Mouse (Mus musculus) mouse embryonic stem cell (cell line): Measurements from ENCODE around the gene Acad11.

Experiments used
- in situ Hi-C, 2 experiments: fragments of 300-500 bp; cut with MboI; formaldehyde crosslinking; loops; 1 replicate in 1 of 2; 3 replicates in 1 of 2; pipeline ENCODE4 v1.14.3; 2019 to 2020; ENCODE audit warnings: low sequenced_read_pairs in 2 of 2, low pct_unique_long_range_greater_than_20kb in 1 of 2, mixed read lengths in 1 of 2; ENCODE audit not compliant: unreplicated experiment in 1 of 2

Gene Acad11

DNA sequence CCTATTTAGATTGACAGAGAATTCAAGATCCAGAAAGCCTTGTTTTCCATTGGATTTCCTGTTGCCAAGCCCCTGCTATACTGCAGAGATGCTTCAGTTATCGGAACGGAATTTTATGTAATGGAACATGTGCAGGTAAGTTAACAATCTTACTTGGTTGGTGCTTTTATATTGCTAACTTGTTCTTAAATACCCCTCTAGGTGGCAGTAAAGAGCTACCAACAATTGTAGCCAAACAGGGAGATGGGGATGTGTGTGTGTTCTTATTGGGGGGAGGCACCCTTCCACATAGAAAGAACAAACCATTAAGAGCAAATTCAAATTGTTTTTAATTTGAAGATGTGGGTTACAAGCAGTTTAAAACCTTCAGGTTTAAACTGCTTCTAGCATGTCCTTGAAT is 12.6 kb downstream of the Acad11 start:
- in situ Hi-C loops: no loop called here

DNA sequence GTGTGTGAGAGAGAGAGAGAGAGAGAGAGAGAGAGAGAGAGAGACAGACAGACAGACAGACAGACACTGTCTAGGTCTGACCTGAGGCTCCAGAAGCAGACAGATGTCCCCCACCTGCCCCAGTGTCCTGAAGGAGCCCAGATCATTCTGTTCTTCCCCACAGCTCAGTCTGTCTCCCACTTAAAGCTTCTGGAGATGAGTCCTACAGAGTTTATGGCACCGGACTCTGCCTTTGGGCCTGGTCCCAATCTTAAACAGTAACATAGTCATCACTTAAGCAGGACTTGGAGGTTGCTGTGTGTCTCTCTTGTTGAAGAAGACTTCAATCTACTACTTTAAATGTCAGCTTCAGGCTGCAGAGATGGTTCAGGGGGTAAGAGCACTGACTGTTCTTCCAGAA is 15.6 kb downstream of the Acad11 start:
- in situ Hi-C loops: no loop called here

- in situ Hi-C loops: no loop called here
These were observed 16.2 kb downstream of the Acad11 start for GRCm38 (mm10) chr9:104079379-104079778.

DNA sequence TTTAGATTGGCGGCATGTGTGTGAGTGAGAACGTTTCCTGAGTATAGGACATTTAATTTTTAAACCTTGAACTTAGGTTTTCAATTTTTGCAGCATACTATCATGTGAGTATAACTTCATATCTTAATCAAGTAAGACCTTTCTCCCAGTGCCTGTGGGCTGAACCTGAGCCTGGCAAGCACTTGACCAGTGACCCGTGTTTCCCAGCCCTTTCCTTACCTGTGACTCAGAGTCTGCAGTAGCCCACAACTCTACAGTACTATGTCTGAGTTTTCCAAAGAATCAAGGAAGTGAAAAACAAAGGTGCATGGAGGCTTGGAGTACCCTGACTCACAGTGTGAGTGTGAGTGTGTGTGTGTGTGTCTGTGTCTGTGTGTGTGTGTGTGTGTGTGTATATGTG is 16.9 kb downstream of the Acad11 start:
- in situ Hi-C loops: no loop called here

- in situ Hi-C loops: no loop called here
These were observed 22.7 kb downstream of the Acad11 start for GRCm38 (mm10) chr9:104085730-104086429.

- in situ Hi-C loops: no loop called here
These were observed 25.4 kb downstream of the Acad11 start for GRCm38 (mm10) chr9:104088555-104088954.

DNA sequence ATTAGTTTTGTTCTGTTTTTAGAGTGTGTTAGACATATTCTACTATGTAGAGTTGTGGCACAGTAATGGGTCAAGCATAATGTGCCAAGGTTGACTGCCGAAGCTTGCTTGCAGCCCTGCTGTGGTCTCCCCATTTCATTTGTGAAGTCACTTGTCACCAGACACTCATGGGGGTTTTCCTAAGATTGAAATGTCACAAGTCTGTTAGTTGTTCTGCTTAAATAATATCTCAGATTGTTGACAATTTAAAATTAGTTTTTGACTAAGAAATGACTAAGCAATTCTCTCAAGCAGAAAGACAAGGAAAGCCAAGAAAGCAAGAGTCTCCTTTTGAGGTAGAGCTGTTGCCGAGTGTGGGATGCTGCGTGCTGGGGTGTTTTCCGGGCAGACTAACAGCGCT is 29.8 kb downstream of the Acad11 start:
- in situ Hi-C loops: no loop called here

DNA sequence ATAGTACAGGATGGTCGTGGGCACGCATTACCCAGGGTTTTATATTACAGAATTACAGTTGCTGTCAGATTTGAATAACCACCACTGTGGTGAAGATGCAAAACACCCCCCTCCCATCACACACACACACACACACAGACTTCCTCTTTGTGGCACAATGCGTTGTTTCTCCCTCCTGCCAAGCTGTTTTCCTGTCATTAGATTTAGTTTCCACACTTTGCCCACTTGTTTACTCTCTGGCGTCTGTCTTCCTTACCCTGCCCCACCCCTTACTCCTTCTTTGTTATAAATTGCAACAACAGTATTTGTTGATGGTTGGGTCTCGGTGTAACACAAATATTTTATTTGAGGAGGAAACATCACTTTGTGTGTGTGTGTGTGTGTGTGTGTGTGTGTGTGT is 35.1 kb downstream of the Acad11 start:
- in situ Hi-C loops: no loop called here

- in situ Hi-C loops: no loop called here
These were observed 35.9 kb downstream of the Acad11 start for GRCm38 (mm10) chr9:104099060-104099459.

GRCm38 (mm10) chr9:104100822-104101221 is 37.6 kb downstream of the Acad11 start:
- in situ Hi-C loops: no loop called here

DNA sequence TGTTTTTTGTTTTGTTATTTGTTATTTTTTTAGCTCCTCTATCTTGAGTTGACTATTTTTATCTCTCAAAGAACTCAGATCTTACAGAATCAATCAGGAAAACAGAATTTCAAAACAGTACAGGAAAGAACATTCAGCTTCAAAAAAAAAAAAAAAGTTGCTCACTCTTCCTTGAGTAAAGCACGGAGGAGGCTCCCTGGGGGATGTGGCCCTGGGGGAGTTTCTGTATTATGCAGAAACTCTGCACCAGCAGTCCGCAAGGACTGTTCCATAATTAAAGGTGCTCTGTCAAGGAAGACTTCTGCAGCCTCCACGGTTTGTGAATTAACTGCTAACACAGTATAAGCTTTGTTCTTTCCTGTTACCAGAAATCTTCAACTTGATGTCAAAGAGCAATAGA is 38.3 kb downstream of the Acad11 start:
- in situ Hi-C loops: no loop called here

GRCm38 (mm10) chr9:104102301-104102700 is 39.1 kb downstream of the Acad11 start:
- in situ Hi-C loops: no loop called here

DNA sequence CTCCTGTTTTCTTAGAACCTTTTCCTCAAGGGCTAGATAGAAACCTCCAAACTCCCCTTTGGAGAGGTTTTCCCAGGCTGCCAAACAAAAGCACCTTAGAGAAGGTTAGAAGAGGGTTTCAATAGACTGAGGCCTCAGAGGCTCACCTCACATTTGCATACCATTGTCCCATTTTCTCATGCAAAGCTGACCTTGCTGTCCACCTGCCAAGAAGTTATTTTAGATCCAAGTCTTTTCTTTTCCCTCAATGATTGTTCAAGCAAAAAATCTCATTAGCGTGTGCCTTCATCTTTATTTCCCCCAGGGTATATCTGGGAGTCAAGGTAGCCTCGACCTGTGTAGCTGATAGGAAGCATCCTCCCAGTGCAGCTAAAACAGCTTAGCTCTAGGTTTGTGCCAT is 39.7 kb downstream of the Acad11 start:
- in situ Hi-C loops: no loop called here

- in situ Hi-C loops: no loop called here
These were observed 41.8 kb downstream of the Acad11 start for GRCm38 (mm10) chr9:104104986-104105385.

GRCm38 (mm10) chr9:104106930-104107329 is 43.8 kb downstream of the Acad11 start:
- in situ Hi-C loops: no loop called here

DNA sequence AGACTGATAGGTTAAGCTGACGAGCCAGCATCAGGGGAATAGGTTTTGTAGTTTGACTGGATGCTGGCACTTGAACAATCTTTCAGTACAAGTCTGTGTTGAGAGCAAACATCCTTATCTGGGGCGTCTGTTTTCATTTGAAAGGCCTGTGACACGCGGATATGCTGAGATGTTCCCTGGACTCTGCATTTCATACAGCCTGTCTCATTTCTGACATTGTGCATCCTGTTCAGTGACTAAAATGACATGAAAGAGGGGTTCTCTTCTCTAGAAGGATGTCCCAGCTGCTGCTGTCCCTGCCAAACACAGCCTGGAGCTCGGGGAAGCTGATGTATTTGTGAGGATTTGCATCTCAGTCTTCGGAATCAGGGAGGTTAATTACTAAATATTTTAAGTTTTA is 44.3 kb downstream of the Acad11 start:
- in situ Hi-C loops: no loop called here

GRCm38 (mm10) chr9:104108571-104109143 is 45.5 kb downstream of the Acad11 start:
- in situ Hi-C loops: no loop called here

DNA sequence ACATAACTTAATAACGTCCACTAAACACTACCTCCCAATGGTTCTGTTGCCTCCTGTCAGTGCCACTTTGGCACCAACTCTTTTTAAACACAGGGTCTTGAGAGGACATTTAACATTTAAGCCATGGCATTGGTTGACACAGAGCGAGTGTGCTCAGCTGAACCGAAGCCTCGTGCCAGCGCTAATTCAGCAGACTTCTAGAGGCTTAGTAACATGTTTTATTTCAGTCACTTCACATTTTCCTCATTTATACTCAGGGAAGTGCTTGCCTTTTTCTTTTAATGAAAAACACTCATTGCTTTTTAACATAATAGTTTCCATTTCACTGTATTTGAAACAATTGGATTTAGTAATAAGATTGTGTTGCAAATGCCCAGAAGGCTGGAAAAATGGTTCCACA is 46.0 kb downstream of the Acad11 start:
- in situ Hi-C loops: no loop called here

DNA sequence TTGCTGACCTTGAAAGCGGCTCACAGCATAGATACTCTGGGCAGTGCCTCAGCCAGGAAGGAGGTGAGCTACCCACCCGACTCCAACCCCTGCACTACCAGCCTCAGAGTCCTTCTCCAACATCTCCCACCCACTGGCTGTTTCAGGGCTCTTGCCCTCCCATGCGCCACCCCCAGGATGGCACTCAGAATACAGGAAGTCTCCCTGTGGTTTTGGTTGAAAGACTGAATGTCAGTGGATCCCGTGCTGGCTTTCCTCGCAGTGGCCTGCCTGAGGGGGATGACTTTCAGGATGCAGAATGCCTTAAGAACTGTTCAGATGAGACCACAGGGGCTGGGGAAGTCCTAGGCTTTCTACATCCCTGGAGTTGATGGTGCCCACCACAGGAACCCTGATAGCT is 59.9 kb downstream of the Acad11 start:
- in situ Hi-C loops: no loop called here

DNA sequence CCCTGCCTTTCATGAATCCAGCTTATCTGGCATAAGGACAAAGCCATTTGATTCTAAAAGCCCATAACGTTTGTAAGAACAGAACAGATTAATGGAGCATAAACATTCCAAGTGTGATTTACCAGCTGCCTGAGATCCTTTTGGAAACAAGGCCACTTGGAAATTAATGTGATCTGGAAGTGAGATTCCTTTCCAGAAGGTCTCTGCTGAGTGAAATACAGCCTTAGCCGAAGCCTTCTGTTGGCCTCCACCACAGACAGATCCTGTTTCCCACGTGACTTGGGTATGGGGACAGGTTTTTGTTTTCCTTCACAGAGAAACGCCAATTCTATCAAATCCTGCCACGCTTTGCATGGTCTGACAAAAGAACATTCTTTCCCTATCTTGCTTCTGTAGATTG is 60.4 kb downstream of the Acad11 start:
- in situ Hi-C loops: no loop called here
